Mouse (Mus musculus) cerebellum, adult (tissue): ENCODE data around the gene Map6.
A peak's percentile ranks its signal among the peaks of the same experiment; 100 is the strongest.
"Not testable (repeated sequence)": the region's sequence is repeated elsewhere in the genome, so short reads cannot be mapped to it uniquely, and the experiment has no call there.

Experiments used
- ATAC-seq: cut with Nextera tagmentation; 2 replicates; pipeline ENCODE4 v1.9.2; 2017; ENCODE audit warnings: mild to moderate bottlenecking, moderate library complexity, mixed read lengths; ENCODE audit not compliant: insufficient number of reproducible peaks, low FRiP score, low TSS enrichment

Map6 gene

GRCm38 (mm10) chr7:99351802-99352517, 84.7 kb downstream of the Map6 start:
- no peak for ATAC-seq

GRCm38 (mm10) chr7:99352526-99353400, 85.5 kb downstream of the Map6 start, which contains the start of gene Serpinh1:
TSS of gene Serpinh1 (minus strand) at chr7:99353239.
- ATAC-seq: no peak

DNA sequence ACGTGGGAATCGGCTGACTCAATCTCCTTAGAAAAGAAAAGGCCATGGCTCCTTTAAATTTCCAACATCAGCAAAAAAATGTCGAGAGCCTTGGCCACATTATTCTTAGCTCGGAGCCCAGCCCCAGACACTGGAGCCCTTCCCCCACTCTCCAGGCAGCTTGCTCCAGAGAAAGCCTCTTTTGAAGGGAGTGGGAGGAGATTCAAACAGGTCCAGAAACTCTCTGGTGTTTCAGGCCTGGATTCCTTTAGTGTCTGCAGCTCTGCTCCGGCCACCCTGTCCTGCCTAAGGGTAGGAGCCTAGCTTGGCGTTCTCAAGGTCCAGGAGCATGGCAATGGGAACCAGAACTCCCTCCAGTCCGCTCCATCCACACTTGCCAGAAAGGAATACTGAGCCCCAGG, 88.5 kb downstream of the Map6 start:
- no peak for ATAC-seq

DNA sequence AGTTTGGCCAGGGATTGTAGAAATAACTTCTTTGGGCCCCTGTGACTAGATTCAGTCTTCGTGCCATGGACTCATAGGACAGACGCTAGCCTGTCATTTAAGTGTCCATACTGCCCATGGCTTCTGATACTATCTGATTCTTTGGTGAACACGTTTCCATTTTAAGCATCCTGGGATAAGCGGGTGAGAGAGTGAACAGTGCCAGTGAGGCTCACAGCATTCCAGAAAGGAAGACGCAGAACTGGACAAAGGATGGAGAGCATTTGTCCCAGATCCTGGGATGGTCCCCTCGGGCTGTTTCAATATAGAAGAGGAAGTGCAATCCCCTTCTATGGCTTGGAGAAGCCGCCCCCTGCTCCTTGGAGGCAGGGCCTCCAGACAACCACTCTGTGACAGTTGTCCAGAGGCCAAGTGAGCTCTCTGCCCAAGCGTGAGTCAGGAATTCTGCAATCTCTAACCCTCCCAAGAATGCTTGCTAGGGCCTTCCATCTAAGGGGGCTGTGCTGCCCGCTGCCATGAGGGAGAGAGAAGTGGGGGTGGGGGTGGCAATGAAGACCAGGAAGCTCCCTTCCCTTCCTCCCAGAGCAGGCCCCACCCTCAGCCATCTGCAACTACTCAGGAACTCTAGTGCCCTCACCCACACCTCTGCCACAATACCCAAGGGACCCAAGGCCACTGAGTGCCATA, 89.1 kb downstream of the Map6 start:
- ATAC-seq: no peak

- ATAC-seq: no peak
These were observed 90.0 kb downstream of the Map6 start for GRCm38 (mm10) chr7:99357201-99357600.

DNA sequence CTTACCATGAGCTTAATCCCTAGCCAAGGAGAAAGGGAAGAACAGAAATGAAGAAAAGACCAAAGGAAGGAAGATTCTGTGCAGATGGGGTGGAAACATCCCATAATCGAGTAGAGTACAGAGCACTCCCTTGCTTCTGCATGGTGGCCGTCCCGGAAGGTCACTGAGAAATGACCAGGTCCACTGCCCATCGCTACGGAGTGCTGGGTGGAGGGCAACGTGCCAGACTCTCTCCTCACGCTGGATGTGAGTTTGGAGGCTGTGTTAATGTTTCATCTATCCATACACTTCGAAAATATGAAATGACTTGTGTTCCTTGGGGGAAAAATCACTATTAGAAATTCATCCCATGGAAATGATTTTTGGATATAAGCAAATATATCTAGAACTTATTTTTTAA, 91.1 kb downstream of the Map6 start:
- no peak for ATAC-seq

- no peak for ATAC-seq
These were observed 93.0 kb downstream of the Map6 start for GRCm38 (mm10) chr7:99360021-99360802.

- no peak for ATAC-seq
These were observed 93.7 kb downstream of the Map6 start for GRCm38 (mm10) chr7:99360803-99361414.

DNA sequence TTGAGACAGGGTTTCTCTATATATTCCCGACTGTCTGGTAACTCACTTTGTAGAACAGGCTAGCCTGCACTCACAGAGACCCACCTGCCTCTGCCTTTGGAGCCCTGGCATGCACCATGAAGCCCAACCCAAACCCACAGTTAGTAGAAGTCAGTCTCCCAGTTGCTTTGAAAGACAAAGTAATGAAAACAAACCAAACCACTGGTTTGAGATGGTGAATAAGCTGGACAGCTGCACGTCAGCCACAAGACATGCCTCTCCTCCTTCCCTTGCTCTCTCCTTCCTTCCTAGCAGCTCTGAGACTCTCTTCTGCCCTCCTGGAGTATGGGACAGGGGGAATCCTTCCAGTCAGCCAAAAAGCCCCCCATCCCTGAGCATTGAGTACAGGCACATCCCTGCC, 94.9 kb downstream of the Map6 start:
- ATAC-seq: no peak

- ATAC-seq: peak; percentile 53
These were observed 97.8 kb downstream of the Map6 start for GRCm38 (mm10) chr7:99365069-99365468.

DNA sequence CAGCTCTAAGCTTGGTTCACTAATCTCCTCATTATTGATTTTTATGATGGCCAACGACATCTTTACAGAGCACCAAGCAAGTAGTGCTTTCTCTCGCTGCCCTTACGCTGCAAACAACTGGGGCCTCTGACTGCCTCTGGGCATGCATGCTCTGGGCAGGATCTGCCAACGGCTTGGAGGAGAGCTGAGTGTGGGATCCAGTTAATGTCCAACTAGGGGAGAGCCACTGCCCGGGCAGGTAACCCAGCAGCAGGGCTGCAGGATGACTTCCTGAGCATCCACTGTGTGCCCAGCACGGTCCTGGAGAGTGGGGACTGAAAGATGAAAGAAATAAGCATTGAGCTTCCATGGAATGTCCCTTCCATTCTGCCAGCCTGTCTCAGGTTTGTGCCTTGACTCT, 99.5 kb downstream of the Map6 start:
- no peak for ATAC-seq

DNA sequence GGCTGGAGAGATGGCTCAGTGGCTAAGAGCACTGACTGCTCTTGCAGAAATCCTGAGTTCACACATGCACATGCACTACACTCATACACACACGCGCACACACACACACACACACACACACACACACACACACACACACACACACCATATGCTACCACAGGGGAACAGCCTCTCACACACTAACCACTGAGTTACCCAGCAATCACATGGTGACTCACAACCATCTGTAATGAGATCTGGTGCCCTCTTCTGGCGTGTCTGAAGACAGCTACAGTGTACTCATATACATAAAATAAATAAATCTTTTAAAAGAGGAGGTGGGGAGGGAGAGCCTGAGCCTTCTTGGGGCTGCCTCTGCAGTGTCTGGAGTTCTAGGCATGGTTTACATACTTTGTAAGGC, 107.1 kb downstream of the Map6 start:
- ATAC-seq: not testable (repeated sequence)

GRCm38 (mm10) chr7:99375455-99375854, 108.2 kb downstream of the Map6 start:
- no peak for ATAC-seq

GRCm38 (mm10) chr7:99378870-99379269, 111.6 kb downstream of the Map6 start:
- ATAC-seq: no peak

GRCm38 (mm10) chr7:99380491-99381213, 113.4 kb downstream of the Map6 start:
- peak; percentile 46; the same call in 1 of the 2 replicates for ATAC-seq

DNA sequence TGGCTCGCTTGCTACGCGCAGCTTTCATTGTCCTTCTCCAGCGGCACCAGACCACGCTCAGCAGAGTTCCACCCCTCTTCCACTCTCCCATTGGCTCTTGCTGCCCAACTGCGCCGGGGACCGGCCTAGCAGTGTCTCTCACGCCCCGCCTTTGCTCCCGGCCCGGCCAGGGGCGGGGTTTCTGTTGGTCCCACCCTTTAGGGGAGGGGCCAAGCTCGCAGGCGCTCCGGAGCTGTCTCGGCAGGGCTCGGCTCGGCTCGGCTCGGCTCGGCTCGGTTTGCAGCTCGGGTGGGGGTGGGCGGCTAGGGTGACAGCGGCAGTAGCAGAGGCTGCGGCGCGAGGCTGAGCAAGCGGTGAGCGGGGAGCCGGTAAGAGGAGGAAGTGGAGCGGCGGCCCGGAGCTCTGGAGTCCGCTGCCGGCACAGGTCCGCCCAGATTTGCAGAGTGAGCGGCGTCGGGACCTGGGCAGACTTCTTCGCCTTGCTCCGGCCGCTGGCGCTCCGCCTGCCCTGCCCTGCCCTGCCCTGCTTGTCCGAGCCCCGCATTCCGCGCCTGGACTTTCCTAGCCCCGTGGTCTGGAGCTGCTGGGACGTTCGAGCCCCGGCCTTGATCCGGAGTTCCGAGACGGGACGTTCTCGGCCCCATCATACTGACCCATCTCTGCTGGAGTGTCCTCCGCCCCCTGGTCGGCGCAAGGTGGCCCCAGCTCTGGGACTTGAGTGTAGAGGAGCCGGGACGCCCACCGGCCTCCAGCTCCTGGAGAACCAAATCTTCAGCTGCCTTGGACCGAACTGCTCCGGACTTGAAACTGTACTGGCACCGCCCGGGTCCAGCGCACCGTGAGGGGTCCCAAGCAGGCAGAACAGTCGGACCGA, 114.2 kb downstream of the Map6 start, which contains the start of gene Gdpd5:
TSS of gene Gdpd5 (plus strand) at position 201 of the 874 bp plus-strand sequence.
- ATAC-seq: peak; percentile 82

DNA sequence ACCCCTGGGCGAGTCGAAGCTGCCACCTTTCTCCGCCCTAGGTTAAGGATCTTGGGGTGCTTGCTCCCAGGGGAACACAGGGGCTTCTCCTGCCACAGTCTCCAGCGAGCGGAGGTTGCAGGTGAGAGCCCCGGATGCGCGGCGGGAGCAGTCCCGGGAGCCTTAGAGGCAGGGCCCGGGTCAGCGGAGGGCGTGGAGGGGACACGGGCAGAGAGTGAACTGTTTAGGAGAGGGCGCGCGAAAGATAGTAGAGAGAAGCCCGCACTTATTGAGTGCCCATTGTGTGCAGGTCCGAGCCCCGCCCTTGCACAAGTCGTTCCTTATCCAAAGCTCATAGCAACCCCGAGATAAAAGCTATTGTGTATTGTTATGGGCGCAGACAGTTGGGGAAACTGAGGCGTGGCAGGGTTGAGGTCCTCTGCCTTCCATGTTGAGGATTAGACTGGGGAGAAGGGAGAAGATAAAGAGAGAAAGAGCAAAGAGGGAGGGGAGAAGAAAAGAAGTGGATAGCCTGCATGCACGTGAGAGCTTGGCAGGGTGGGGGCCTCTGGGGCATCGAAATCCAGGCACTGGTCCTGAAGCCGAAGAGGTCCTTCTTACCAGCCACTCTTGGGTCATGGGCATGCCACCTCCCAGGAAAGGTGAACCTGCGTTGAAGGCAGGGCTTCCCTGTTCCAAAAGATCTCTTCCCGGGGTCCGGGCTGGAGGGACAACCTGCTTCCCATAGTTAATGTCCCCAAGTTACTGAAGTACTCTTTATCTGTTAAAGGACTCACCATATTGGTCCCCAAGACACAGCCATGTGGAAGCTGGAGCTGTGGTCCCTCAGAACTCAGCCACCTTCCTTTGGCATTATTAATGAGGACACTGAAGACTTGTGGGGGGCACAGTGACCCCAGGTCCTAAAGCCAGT, 115.1 kb downstream of the Map6 start:
- ATAC-seq: no peak
